Mouse (Mus musculus): ENCODE measurements around the gene Tmem150a.

- TF ChIP-seq POLR2A (IDR thresholded peaks at IDR 0.05; ENCODE audit: borderline replicate concordance, low read depth, low read length) (no peak), CTCF (IDR thresholded peaks at IDR 0.05; ENCODE audit: low read depth, low read length) (no peak)
Measured at GRCm38 (mm10) chr6:72366844-72367443, 11.7 kb downstream of the Tmem150a start, which contains the start of gene Rnf181.
